Mouse (Mus musculus) layer of hippocampus, adult 2 months (tissue): ENCODE measurements at regions not wholly inside any gene's neighbourhood (a gene's known extent, or its start where the extent isn't known, plus 50 kb on each side); places are given as distances from the start of the nearest gene placed in this dataset.
A peak's percentile ranks its signal among the peaks of the same experiment; 100 is the strongest.

Source experiments
- DNase-seq, 2 experiments: peaks; one replicate each; pipeline ENCODE4 v3.0.0; 2022; ENCODE audit warnings: low spot score in 2 of 2
- H3K27ac ChIP-seq: fragments of 200-600 bp; 2 replicates; pipeline ENCODE4 v1.8.1; 2022
- H3K4me3 ChIP-seq: fragments of 200-600 bp; 2 replicates; pipeline ENCODE4 v1.8.1; 2022; ENCODE audit warnings: mild to moderate bottlenecking
- CTCF ChIP-seq: fragments of 200-600 bp; conservative IDR thresholded peaks from 2 replicates; pipeline ENCODE4 v1.8.1; 2022; ENCODE audit warnings: antibody characterized with exemption, mild to moderate bottlenecking, moderate library complexity

DNA sequence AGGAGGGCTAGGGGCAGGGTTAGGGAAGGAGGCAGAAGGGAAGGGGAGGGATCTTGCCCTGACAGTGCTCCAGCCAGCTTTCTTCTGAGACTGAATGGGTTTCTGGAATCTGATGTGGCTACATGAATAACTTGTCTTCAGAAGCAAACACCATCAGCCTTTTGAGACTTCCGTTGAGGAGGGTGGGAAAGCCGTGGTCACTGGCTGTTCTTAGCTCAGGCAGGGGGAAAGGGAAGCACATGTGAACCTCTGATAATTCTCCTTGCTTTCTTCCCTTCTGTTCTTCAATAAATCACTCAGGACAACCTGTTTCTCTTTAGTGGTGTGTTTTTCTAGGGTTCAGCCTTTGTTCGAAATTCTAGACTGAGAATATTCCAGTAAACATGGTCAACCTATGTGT is 148.9 kb downstream of the Bcl11a start:
- no peak for TF ChIP-seq CTCF
- no peak overlapping the region for H3K4me3 ChIP-seq
- DNase-seq: no peak
- no peak overlapping the region for H3K27ac ChIP-seq

DNA sequence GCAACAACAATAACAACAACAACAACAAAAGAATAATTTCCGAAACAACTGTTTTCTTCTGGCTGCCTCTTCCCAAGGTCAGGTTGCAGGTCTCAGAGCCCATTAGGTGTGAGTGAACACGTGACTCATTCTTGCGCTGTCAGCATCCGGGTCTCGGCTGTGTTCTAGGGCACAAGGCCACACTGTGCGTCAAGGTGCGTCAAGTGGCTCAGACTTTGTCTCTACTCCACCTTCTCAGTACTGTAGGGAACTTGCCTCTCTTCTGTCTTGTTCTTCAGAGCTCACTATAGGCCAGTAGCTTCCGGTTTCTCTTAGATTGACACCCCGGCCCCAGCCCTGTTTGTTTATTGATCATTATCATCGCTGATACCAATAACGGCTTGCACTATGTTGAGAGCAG is 155.5 kb downstream of the Bcl11a start:
- no peak for DNase-seq
- no peak for TF ChIP-seq CTCF
- Histone ChIP-seq H3K4me3 (no peak overlapping the region), H3K27ac (no peak overlapping the region)

DNA sequence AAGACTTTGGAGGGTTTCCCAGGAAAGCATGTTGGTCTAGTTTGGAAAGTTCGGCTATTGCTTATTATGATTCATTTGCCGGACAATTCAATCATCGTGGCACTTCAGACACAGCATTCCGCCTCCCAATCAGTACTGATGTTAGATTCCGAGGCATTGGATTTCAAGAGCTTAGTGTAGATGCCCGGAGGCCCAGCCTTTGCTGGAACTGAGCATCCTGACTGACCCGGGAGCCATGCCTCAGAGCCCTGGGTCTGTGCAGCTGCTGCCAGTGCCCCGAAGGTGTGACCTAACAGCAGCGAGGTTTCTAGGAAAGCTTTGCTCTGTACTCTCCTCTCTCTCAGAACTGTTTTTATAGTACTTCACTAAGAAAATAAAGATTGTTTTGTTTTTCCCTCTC is 156.0 kb downstream of the Bcl11a start:
- no peak for DNase-seq
- no peak overlapping the region for H3K4me3 ChIP-seq
- TF ChIP-seq CTCF: no peak

DNA sequence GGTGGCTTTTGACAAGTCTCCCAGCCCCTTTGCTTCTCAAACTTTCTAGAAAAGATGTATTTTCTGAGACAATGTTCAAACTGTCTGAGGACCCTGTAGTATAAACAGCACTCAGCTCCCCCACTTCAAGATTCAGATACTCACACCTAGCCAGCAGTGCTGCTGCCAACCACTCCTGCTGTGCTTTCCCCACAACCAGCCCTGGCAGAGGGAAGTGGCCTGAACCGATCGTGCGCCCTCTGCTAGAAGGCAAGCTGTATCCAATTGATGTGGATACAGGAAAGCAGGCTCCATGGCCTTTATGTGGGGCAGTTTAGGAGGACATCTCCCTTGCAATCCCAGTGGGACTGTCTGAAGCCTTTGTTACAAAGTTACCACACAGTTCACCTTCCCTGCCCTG is 156.6 kb downstream of the Bcl11a start:
- Histone ChIP-seq H3K4me3 (no peak overlapping the region), H3K27ac (no peak overlapping the region)
- no peak for TF ChIP-seq CTCF
- no peak for DNase-seq

More for the DNA sequence above, 156.0 kb downstream of the Bcl11a start:
- no peak overlapping the region for H3K27ac ChIP-seq

DNA sequence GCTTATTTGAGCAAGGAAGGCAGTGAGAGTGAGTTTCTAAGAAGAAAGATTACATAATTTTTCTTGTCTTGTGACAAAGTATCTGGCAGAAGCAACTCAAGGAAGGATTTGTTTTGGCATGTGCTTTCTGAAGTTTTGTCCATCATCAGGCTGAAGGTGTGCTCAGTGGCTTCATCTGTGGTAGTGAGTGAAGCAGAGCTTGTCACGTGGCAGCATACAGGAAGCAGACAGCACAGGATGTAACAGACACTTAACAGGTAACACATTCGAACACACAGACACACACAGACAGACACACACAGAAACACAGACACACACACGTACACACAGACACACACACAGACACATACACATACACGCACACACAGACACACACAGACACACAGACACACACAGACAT is 157.5 kb downstream of the Bcl11a start:
- no peak for DNase-seq

DNA sequence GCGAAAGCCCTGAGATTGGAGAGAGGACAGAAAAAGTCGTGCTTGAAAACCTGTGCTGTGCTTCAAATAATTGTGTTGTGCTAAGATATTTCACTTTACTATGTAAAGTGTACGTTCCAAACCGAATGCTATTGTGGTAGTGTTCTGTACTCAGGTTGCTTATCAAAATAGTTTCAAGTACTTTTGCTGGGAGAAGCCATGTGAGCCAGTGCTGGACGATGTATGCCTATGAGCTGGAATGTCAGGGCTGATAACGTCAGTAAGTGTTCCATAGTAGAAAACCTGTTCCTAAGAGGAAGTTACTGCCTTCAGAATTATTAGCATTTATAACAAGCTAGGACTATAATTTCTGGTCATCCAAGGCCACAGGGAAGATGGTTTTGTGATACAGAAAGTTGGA is 161.8 kb downstream of the Bcl11a start:
- Histone ChIP-seq H3K27ac (no peak overlapping the region), H3K4me3 (no peak overlapping the region)
- no peak for DNase-seq
- TF ChIP-seq CTCF: no peak

More for the DNA sequence above, 157.5 kb downstream of the Bcl11a start:
- Histone ChIP-seq H3K27ac (no peak overlapping the region), H3K4me3 (no peak overlapping the region)
- no peak for TF ChIP-seq CTCF

DNA sequence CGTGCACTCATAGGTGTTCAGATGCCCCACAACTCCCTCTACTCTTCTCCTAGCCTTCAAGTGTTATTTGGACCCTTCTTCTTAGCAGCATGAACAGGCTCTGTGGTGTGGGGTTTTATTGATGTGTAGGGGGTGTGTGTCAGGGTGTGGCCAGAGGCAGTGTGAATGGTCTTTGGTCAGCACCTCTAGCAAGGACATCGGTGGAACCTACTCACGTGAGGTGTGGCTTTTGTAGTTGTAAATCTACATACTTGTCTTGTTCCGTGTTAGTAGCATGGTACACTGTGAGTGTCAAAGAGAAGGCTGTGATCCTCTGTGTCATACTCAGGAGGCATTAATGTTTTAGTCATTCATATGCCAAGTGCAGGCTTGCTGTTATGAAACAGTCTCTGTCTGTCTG is 164.2 kb downstream of the Bcl11a start:
- no peak for TF ChIP-seq CTCF
- no peak overlapping the region for H3K27ac ChIP-seq
- DNase-seq: no peak
- H3K4me3 ChIP-seq: no peak overlapping the region

DNA sequence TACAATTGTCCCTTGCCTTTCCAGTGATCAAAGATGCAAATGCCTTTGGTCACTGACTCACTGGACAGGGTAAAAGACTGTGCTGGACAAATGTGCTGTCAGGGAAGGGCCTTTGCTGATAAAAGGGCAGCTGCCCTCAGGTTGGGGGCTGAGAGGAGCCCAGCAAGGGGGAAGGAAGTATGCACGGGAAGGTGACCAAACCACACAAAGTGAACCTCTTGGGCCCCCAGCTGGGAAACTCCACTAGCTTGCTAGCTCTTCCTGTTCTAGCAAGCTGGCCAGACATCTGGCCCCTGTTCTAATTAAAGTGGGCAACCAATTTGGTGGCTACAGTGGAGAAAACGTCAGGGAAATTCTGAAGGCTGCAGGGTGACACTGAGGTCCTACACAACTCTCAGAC is 165.0 kb downstream of the Bcl11a start:
- TF ChIP-seq CTCF: no peak
- no peak for DNase-seq
- H3K27ac ChIP-seq: no peak overlapping the region
- H3K4me3 ChIP-seq: no peak overlapping the region

DNA sequence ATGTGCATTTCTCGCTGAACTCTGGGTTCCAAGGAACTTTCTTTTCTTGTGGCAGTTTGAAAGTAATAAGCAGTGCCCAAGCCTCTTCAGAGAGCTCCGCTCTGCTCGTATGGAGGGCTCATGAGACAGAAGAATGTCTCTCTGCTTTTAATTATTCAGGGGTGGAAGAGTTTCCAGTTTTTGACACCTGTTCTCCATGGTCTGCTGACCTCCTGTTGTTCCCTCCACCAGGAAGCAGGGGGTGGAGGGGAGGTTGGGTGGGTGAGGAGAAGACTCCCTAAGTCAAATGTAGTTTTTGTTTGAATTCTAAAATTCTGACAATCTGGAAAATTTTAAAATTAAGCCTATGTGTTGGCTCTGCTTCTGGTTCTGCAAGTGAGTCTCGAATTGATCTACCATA is 167.5 kb downstream of the Bcl11a start:
- Histone ChIP-seq H3K4me3 (no peak overlapping the region), H3K27ac (no peak overlapping the region)
- no peak for DNase-seq
- no peak for TF ChIP-seq CTCF

DNA sequence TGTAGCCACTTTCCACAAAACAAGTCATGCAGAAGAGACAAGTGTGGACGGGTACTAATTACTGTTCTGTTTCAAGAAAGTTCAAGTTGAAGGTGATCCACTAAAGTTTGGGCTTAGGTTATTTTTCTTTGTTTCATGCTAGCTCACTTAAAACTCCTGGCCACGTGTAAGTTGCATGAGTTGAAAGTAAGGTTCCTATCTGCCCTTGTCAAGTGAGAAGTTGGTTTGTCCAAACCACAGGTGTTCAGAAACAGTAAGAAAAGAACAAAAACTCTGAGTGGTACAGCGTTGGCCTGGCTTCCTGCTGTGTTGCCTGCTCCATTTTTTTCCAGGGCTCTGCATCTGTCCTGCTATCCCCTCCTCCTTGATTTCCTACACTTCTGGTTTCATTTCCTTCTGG is 168.5 kb downstream of the Bcl11a start:
- no peak overlapping the region for H3K27ac ChIP-seq
- no peak overlapping the region for H3K4me3 ChIP-seq
- no peak for DNase-seq
- TF ChIP-seq CTCF: no peak

DNA sequence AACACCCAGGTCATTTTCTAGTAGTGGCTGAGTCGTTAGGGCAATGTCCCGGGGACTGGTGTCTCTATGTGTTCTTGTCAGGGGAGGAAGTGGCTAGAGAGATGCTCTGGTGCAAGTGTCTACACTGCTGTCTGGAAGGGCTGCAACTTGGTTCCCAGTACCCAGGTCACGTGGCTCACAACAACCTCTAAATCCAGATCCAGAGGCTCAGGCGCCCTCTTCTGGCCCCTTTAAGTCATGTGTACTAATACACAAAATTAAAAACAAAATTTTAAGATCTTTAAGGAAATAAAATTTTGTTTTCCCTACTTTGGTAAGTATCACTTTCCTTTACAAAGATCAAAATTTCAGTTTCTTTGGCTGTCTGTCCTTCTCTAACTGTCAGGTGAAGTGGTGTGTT is 169.4 kb downstream of the Bcl11a start:
- TF ChIP-seq CTCF: peak; percentile 43
- H3K27ac ChIP-seq: no peak overlapping the region
- DNase-seq: no peak
- H3K4me3 ChIP-seq: no peak overlapping the region

DNA sequence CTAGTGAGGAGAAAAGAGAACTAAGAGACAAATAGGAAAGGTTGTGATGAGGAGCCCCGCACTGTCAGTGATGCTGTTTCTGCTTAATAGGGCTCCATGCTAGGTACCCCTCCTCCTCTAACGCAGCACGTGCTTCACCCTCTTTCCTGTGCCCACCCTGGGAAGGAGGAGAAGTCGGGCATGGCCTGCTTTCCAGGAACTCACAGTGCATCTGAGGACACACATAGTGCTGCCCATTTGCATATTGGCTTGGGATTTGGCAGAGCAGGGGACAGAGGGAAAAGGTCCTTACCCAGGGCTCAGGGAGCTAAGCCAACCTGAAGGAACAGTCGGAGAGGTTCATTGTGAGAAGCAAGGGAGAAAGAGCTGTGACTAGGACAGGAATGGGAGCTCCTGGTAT is 173.7 kb downstream of the Bcl11a start:
- Histone ChIP-seq H3K4me3 (no peak overlapping the region), H3K27ac (no peak overlapping the region)
- no peak for DNase-seq
- TF ChIP-seq CTCF: no peak

DNA sequence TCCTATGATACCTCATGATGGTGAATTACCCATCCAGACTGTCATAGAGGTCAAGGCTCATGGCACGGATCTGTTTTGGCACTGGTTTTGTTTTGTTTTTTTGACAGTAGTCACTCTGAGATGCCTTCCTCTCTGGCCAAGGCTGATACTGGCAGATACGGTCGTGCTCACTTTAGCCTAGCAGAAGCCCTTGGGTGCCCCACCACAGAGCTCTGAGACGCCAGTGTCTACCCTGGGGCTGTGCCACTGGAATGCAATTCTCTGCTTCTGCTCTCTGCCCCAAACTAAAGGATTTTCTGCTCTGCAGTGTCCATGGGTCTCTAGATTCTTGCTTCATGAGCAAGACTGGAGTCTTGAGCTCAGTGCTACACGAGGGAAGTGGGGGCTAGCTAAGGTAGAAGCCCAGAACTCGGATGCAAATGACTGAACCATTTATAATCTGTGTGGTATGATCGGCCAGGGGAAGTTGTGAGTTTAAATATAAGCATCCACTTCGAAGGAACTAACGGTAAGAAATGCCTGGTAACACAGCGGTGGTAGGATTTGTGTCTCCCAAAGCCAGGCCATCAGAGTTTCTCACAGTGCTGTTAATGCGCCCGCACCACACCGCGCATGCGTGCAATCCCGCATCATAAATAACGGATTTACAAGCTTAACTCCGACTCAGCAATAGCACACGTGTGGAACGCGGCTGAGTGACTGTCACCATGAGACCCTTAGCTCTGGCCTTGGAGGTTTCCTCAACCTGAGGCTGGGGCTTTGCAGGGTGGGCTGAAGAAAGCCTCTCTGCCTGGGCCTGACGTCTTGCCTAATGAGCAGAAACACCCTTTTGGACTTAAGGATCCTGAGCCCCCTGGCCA is 177.6 kb downstream of the Bcl11a start:
- DNase-seq: no peak
- no peak for TF ChIP-seq CTCF
- no peak overlapping the region for H3K4me3 ChIP-seq
- no peak overlapping the region for H3K27ac ChIP-seq

DNA sequence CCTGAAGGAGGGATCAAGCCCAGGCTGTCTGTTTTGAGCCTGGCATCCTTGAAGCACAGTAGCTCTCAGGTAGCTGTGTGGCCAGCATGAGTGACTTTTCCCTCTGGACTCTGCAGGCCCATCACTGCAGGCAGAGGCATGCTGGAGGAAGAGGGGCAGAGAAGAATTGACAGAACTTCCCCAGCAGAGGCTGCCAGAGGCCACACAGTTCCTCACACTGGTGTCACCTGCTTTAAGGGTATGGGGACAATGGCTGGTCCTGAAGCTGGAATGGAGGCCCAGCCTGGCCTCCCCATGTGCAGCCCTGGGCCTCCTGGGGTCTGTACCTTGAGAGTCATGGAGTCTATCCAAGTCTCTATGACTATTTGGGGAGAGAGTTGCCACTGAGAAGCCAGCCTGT is 179.9 kb downstream of the Bcl11a start:
- DNase-seq: no peak

More for the DNA sequence above, 179.9 kb downstream of the Bcl11a start:
- TF ChIP-seq CTCF: 0 out of 2 replicates have a peak, but pooled peaks have one; percentile 3
- Histone ChIP-seq H3K4me3 (no peak overlapping the region), H3K27ac (no peak overlapping the region)
